Mouse (Mus musculus) thymus, adult 2 months (tissue): ENCODE measurements at regions not wholly inside any gene's neighbourhood (a gene's known extent, or its start where the extent isn't known, plus 50 kb on each side); places are given as distances from the start of the nearest gene placed in this dataset.

ENCODE experiments used
- CTCF ChIP-seq: fragments of 200-500 bp; IDR thresholded peaks from 2 replicates; pipeline ENCODE4 v1.5.1; 2012; ENCODE audit warnings: mild to moderate bottlenecking, control low read depth, low read length, moderate library complexity, borderline replicate concordance; ENCODE audit not compliant: control insufficient read depth, poor library complexity, insufficient read depth; ENCODE audit errors: extremely low read depth
- POLR2A ChIP-seq: fragments of 200-500 bp; IDR thresholded peaks from 2 replicates; pipeline ENCODE4 v1.6.1; 2012; ENCODE audit warnings: mild to moderate bottlenecking, low read length, control low read depth, moderate library complexity; ENCODE audit not compliant: control insufficient read depth, poor library complexity, insufficient read depth; ENCODE audit errors: extremely low read depth

- no peak for TF ChIP-seq CTCF
- no peak for TF ChIP-seq POLR2A
Observed at GRCm38 (mm10) chr1:128518514-128518913, 73.6 kb downstream of the Cxcr4 start.
